Mouse (Mus musculus): ENCODE measurements at regions not wholly inside any gene's neighbourhood (a gene's known extent, or its start where the extent isn't known, plus 50 kb on each side); places are given as distances from the start of the nearest gene placed in this dataset.

DNA sequence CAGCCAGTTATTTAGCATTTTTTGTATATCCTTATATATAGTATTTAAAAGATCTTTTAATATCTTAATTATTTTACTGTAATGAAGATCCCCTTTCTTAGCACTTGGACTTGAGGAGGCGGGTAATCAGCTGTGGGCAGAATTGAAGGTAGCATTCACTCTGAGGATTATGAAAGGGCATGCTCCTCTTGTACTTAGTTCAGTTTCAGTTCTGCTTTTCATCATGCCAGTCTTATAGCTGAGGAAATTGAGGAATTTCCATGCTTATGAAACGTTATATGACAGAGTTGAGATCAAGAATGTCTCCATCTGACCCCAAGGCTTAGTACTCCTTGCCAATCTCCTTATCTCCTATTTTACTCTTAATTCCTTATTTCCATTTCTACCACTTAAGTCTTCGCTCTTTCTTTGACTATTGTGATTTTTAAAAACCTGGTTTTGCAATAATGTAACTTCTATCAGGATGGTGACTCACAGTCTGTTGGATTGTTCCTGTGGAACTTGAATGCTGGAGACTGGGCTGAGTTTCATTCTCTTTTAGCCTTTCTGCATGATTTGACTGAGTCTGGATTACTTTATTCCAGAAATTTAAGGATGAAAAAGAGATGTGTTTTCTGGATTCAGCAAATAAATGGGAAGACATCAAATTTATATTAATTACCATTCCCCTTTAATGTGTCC, 133.6 kb downstream of the Papss1 start:
- H3K4me2 ChIP-seq = no peak overlapping the region

DNA sequence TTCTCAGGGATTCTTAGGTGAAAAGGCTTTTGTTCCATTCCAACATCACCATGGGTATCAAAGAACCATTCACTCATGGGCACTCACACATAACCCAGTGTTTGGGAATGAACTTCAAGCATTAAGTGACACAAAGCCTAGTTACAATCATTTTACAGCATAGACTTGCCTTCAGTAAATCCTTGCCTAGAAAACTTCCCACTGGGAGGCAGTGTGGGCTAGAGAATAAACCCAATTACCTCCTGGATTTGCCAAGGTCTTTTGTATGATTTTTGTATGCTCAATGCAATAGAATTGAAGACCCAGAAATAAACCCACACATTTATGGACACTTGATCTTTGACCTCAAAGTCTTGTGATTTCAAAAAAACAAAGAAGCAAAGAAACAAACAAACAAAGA, 138.6 kb downstream of the Papss1 start:
- H3K27ac ChIP-seq (replicated peaks) = no peak overlapping the region
- H3K27me3 ChIP-seq = no peaks in the 10 kb centered on the region
- no peaks in the 10 kb centered on the region for H3K4me1 ChIP-seq (replicated peaks)
- ATAC-seq (ENCODE audit: low read depth) = no peak
- no peak overlapping the region for H3K4me3 ChIP-seq
- H3K4me2 ChIP-seq = no peak overlapping the region
- H3K9ac ChIP-seq = no peak overlapping the region
- no peaks in the 10 kb centered on the region for H3K36me3 ChIP-seq
- no peaks in the 10 kb centered on the region for H3K9me3 ChIP-seq

More for the DNA sequence above, 133.6 kb downstream of the Papss1 start:
- H3K4me3 ChIP-seq = no peak overlapping the region
- H3K4me1 ChIP-seq (replicated peaks) = no peaks in the 10 kb centered on the region
- 90% methylated on average over 3 of the region's 3 CpGs for WGBS
- H3K9me3 ChIP-seq = no peaks in the 10 kb centered on the region; the same call in 1 of the 2 replicates
- no peak overlapping the region for H3K27ac ChIP-seq (replicated peaks)
- no peaks in the 10 kb centered on the region for H3K27me3 ChIP-seq
- H3K9ac ChIP-seq = no peak overlapping the region
- ATAC-seq (ENCODE audit: low read depth) = no peak
- no peaks in the 10 kb centered on the region for H3K36me3 ChIP-seq

DNA sequence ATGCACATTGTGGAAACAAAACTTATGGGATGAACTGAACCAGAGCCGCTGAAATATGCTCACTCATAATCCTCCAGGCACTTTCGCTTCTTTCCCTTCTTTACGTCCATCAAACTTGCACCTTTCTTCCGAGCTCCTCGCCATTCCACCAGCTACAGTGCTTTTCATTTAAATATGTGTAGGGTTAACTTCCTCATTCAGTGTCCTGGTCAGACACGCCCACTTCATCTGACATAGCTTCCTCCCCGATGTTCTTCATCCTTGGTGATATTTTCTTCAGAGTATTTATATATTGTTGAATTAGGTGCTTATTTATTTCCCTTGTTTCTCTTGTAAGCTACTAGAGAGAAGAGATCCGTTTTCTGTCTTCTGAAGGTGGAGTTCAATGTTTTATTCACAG, 149.0 kb downstream of the Papss1 start:
- H3K4me3 ChIP-seq = no peak overlapping the region
- H3K27me3 ChIP-seq = no peaks in the 10 kb centered on the region
- WGBS = 86% methylated on average over 8 of the region's 8 CpGs
- H3K36me3 ChIP-seq = no peaks in the 10 kb centered on the region
- H3K9ac ChIP-seq = no peak overlapping the region
- H3K4me2 ChIP-seq = no peak overlapping the region
- H3K4me1 ChIP-seq (replicated peaks) = no peaks in the 10 kb centered on the region
- ATAC-seq (ENCODE audit: low read depth) = no peak
- no peaks in the 10 kb centered on the region for H3K9me3 ChIP-seq
- no peak overlapping the region for H3K27ac ChIP-seq (replicated peaks)

DNA sequence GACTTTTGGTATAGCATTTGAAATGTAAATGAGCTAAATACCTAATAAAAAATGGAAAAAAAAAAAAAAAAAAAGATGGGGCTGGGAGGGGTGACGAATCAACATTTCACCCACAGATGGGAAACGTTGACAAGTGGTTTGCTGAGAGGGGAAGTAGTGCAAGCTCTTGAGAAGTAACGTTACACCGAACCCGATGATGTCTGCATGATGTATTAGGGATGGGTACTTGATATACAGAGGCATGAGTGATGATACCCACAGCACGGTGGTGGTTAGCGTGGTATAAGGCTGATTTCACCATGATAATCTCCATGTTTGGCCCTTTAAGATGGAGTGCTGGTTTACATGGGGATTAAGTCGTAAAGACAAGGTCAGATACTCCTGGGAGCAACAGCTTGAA, 154.2 kb downstream of the Papss1 start:
- WGBS = 92% methylated on average over 8 of the region's 8 CpGs
- Histone ChIP-seq H3K27ac (replicated peaks) (no peak overlapping the region), H3K27me3 (no peaks in the 10 kb centered on the region), H3K9me3 (no peaks in the 10 kb centered on the region), H3K4me2 (no peak overlapping the region), H3K36me3 (no peaks in the 10 kb centered on the region), H3K4me1 (replicated peaks) (no peaks in the 10 kb centered on the region), H3K9ac (no peak overlapping the region), H3K4me3 (no peak overlapping the region)
- ATAC-seq (ENCODE audit: low read depth) = no peak

DNA sequence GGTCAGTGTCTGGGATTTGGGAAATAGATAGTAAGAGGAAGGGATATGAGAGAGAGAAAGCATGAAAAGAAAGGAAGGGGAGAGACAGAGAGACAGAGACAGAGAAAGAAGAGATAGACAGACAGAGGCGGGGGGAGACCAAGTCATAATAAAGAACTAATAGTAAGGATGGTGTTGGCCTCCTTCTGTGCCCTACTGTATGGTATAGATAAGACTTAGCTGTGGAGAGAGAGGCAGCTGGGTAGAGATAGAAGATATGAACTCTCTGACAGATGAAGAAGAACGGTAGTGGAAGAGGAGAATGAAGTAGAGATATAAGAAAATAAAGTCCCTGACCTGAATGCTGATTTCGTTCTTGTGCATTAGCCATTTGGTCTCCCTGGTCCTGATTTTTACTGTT, 164.1 kb downstream of the Papss1 start:
- no peaks in the 10 kb centered on the region for H3K9me3 ChIP-seq
- H3K27ac ChIP-seq (replicated peaks) = no peak overlapping the region
- WGBS = 94% methylated on average over 3 of the region's 3 CpGs
- no peaks in the 10 kb centered on the region for H3K4me1 ChIP-seq (replicated peaks)
- H3K4me2 ChIP-seq = no peak overlapping the region
- H3K4me3 ChIP-seq = no peak overlapping the region
- ATAC-seq (ENCODE audit: low read depth) = no peak
- H3K36me3 ChIP-seq = no peaks in the 10 kb centered on the region
- no peaks in the 10 kb centered on the region for H3K27me3 ChIP-seq
- no peak overlapping the region for H3K9ac ChIP-seq

DNA sequence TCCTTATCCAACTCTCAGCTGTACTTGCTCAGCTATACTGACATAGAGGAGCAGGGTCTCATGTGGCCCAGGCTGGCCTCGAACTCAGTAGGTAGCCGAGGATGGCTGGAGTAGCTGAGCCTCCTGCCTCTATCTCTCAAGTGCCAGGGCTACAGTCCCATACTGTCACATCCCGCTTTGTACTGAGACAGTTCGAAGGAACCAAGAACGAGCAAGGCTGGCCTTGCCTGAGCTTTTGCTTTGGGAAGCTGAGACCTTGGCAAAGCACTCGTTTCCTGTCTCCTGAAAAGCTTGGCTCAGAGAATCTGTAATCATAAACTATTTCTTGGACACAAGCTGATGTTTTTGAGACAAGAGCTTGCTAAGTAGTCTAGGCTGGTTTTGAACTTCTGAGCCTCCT, 169.7 kb downstream of the Papss1 start:
- 87% methylated on average over 6 of the region's 6 CpGs for WGBS
- Histone ChIP-seq H3K36me3 (no peaks in the 10 kb centered on the region), H3K4me2 (no peak overlapping the region), H3K4me3 (no peak overlapping the region), H3K27me3 (no peaks in the 10 kb centered on the region), H3K4me1 (replicated peaks) (0 out of 2 replicates have a peak, but pooled peaks cover 6% of the 10 kb centered on the region), H3K9me3 (no peaks in the 10 kb centered on the region), H3K27ac (replicated peaks) (no peak overlapping the region), H3K9ac (no peak overlapping the region)
- ATAC-seq (ENCODE audit: low read depth) = no peak

DNA sequence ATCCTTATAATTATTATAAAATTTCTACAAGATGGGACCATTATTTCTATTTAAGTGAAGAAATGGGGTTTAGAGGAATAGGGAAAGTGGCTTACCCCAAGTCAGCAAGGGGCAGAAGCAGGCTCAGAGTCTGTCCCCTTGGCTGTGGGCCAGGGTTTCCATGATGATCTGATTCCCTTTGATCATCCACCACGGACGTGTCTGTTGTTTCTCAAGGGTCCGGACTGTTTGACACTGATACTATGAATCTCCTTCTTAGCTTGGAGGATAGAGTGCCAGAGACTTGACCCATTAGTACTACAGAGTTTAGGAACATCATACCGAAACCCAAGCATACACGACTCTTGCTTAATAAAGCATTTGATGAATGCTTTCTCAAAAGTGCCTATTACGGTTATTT, 172.9 kb downstream of the Papss1 start:
- H3K4me3 ChIP-seq = no peak overlapping the region
- WGBS = 75% methylated on average over 6 of the region's 6 CpGs
- H3K36me3 ChIP-seq = no peaks in the 10 kb centered on the region
- H3K9me3 ChIP-seq = no peaks in the 10 kb centered on the region
- no peaks in the 10 kb centered on the region for H3K27me3 ChIP-seq
- H3K4me1 ChIP-seq (replicated peaks) = 0 out of 2 replicates have a peak, but pooled peaks cover 6% of the 10 kb centered on the region
- H3K4me2 ChIP-seq = no peak overlapping the region
- no peak for ATAC-seq (ENCODE audit: low read depth)
- no peak overlapping the region for H3K27ac ChIP-seq (replicated peaks)
- H3K9ac ChIP-seq = no peak overlapping the region

DNA sequence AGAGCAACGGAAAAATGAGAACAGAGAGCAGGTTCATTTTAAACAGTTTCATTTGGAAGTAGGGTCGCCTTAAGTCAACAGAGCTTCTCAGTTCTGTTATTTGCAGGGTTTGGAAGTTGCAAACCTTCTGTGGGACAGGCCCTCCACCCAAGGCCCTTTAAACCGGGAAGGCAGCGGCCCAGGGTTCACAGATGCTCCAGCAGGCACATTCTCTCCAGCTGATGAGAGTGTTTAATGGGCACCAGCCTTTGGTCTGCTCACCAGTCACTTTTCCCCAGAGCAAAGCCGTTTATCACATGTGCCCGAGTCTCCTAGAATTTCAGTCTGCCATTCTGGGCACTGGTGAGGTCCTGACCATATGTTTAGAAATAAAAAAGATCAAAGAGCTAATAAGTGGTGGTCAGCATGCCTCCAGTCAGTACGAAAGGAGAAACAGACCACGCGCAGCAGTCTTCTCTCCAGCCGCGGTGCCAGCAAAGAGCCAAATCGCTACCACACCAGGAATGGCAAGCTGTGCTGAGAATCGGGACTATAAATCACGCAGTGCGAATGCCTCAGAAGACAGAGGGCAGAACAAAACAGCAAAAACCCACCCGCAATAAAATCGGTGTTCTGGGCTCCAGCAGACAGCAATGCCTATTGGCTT, 173.5 kb downstream of the Papss1 start:
- H3K4me1 ChIP-seq (replicated peaks) = 0 out of 2 replicates have a peak, but pooled peaks cover 6% of the 10 kb centered on the region
- no peak overlapping the region for H3K9ac ChIP-seq
- H3K27ac ChIP-seq (replicated peaks) = no peak overlapping the region
- no peaks in the 10 kb centered on the region for H3K9me3 ChIP-seq
- H3K4me3 ChIP-seq = no peak overlapping the region
- no peaks in the 10 kb centered on the region for H3K27me3 ChIP-seq
- H3K36me3 ChIP-seq = no peaks in the 10 kb centered on the region
- no peak for ATAC-seq (ENCODE audit: low read depth)
- H3K4me2 ChIP-seq = no peak overlapping the region
- WGBS = 65% methylated on average over 17 of the region's 17 CpGs

DNA sequence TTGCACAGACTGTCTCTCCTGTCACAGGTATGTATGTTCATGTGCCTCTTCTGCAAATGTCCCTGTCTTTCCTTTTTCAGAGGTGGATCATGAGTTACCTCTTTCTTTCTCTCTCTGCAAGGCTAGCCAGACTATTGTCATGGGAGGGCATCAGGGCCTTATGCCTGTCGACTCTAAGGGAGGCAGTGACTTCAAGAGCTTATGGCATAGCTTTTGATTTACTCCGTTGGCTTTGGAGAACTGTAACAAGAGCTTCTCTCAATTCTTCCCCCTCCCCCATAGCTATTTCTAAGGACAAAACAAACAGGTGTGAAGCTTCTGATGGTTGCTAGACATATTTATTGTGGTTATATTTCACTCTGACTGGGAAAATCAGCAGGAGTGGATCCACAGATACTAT, 191.0 kb downstream of the Papss1 start:
- Histone ChIP-seq H3K36me3 (no peaks in the 10 kb centered on the region), H3K27ac (replicated peaks) (no peak overlapping the region), H3K4me2 (no peak overlapping the region), H3K4me3 (no peak overlapping the region), H3K9ac (no peak overlapping the region), H3K9me3 (peaks cover 9% of the 10 kb centered on the region; the same call in 1 of the 2 replicates), H3K27me3 (no peaks in the 10 kb centered on the region), H3K4me1 (replicated peaks) (no peaks in the 10 kb centered on the region)
- WGBS = 44% methylated on average over 2 of the region's 2 CpGs
- ATAC-seq (ENCODE audit: low read depth) = no peak

DNA sequence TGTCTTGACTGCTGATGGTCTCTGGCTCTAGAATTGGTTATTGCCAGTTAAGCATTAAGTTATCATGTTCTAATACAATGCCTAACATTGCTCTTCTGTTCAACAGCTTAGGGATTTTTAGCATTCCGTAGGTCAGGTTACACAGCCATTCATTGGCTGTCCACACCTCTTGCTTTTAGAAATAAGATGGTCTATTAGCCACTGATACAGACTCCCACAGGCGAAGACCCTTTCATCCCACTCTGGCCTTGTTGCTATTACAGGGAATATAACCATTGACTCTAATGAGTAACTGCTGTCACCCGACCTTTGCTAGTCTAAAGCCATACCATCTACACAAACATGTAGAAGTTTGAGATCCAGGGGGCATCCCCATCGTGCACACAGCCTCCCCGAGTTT, 191.6 kb downstream of the Papss1 start:
- peaks cover 9% of the 10 kb centered on the region; the same call in 1 of the 2 replicates for H3K9me3 ChIP-seq
- no peaks in the 10 kb centered on the region for H3K27me3 ChIP-seq
- ATAC-seq (ENCODE audit: low read depth) = no peak

DNA sequence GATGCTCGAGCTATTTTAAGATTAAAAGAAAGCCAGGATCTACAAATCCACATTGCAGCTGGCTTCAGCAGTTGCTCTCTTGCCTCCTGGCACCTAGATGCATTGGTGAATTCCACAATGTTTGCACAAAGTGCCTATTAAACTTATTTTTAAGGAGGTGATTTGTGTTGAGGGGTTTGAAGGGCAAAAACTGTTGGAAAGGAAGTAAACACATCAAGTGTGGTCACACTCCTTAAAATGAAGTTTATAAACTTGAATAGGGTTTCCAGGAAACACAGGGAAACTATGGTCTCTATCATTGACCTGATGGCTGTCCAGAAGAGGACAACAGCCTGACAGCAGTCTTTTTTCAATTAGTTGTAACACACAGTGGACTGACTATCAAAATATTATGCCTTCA, 205.4 kb downstream of the Papss1 start:
- 65% methylated on average over 1 of the region's 1 CpGs for WGBS
- Histone ChIP-seq H3K9me3 (no peaks in the 10 kb centered on the region), H3K4me2 (no peak overlapping the region), H3K4me3 (no peak overlapping the region), H3K27me3 (no peaks in the 10 kb centered on the region), H3K9ac (no peak overlapping the region), H3K36me3 (no peaks in the 10 kb centered on the region), H3K27ac (replicated peaks) (no peak overlapping the region), H3K4me1 (replicated peaks) (no peaks in the 10 kb centered on the region)
- ATAC-seq (ENCODE audit: low read depth) = no peak

More for the DNA sequence above, 191.6 kb downstream of the Papss1 start:
- H3K27ac ChIP-seq (replicated peaks) = no peak overlapping the region
- H3K4me3 ChIP-seq = no peak overlapping the region
- H3K4me1 ChIP-seq (replicated peaks) = no peaks in the 10 kb centered on the region
- H3K36me3 ChIP-seq = no peaks in the 10 kb centered on the region
- 71% methylated on average over 5 of the region's 5 CpGs for WGBS
- no peak overlapping the region for H3K9ac ChIP-seq
- no peak overlapping the region for H3K4me2 ChIP-seq

DNA sequence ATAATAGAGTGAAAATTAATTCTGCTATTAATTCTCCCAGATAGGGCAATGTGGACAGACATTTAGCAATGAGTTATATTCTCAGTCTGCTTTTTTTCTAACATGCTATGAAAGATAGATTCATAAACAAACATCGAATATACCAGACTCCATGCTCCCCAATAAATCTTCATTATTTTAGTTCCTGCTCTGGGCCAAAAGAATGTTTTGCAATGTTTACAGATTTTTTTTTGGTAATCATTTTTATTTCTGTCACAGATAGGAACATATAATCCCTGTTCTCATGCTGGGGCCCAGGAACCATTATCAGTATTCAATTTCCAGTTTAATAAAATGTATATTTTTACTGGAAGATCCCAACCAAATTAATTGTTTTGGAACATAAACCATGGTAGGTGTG, 205.9 kb downstream of the Papss1 start:
- Histone ChIP-seq H3K36me3 (no peaks in the 10 kb centered on the region), H3K27ac (replicated peaks) (no peak overlapping the region), H3K4me3 (no peak overlapping the region), H3K4me1 (replicated peaks) (no peaks in the 10 kb centered on the region), H3K9me3 (no peaks in the 10 kb centered on the region), H3K27me3 (no peaks in the 10 kb centered on the region), H3K4me2 (no peak overlapping the region), H3K9ac (no peak overlapping the region)
- no peak for ATAC-seq (ENCODE audit: low read depth)
- WGBS = 89% methylated on average over 1 of the region's 1 CpGs
